Mouse (Mus musculus): ENCODE measurements around the gene Wdr38. TPM values are rescaled to one million over a fixed set of nuclear protein-coding genes. Genes with fewer than 3 reads are reported as not detected.

The Wdr38 gene
- polyA plus RNA-seq, 1 experiment from 2014 or later: 2.1 TPM

DNA sequence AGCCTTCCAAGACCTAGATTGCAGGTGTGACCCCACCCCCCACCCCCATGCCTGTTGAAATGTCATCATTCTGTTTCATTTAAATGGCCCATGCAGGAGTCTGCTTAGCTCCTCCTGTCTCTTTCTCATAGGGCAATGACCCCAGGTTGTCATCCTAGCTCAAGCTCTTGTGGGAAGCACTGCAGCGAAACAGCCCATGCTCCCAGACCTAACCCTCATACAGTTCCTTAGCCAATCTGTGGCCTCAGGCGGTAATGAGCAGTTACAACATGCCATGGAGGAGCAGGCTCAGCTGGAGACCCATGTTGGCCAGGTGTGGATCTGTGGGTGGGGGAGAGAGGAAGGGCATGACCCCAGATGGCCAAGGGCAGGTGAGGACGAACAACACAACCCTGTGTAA is 22.1 kb upstream of the Wdr38 start:
- no peaks in the 10 kb centered on the region for H3K27me3 ChIP-seq
- H3K4me1 ChIP-seq: no peaks in the 10 kb centered on the region
- H3K27ac ChIP-seq: no peak overlapping the region
- ATAC-seq (replicated peaks; ENCODE audit: low FRiP score): no peak
- H3K36me3 ChIP-seq: no peaks in the 10 kb centered on the region
- H3K9ac ChIP-seq: no peak overlapping the region
- H3K4me3 ChIP-seq (replicated peaks): no peak overlapping the region
- H3K9me3 ChIP-seq (replicated peaks): no peaks in the 10 kb centered on the region
- WGBS: 70% methylated on average over 3 of the region's 3 CpGs
- H3K4me2 ChIP-seq: no peak overlapping the region

DNA sequence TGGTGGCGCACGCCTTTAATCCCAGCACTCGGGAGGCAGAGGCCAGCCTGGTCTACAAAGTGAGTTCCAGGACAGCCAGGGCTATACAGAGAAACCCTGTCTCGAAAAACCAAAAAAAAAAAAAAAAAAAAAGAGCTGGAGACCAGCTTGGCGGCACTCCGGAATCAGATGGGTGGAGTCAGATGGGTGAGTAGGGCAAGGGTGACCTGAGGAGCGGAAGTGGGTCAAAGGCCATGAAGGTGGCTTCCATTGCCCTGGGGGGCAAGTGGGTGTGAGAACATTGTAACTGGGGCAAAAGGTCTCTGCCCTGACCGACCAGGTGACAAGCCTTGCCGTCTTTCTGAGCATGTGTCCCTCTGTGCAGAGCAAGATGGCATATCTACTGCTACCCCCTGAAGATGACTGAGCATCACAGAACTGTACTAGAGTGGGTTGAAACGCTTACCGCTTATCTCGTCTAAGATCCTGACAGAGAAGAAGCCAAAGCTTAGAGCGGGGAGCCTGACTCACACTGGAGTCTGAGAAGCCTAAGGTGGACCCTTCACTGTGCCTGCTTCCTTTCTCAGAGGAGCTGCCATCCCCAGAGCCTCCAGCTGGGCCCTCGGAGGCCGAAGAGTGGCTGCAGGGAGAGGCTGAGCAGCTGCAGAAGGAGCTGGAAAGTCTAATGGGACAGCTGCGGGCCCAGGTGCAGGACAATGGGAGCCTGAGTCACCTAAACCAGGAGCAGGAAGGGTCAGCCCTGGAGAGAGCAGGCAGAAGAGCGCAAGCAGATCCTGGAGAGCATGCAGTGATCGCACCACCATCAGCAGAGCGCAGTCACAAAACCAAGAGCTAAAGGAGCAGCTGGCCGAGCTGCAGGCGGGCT is 21.1 kb upstream of the Wdr38 start:
- H3K9me3 ChIP-seq (replicated peaks): no peaks in the 10 kb centered on the region
- no peaks in the 10 kb centered on the region for H3K36me3 ChIP-seq
- H3K4me2 ChIP-seq: no peak overlapping the region
- no peak overlapping the region for H3K27ac ChIP-seq
- no peaks in the 10 kb centered on the region for H3K27me3 ChIP-seq
- 81% methylated on average over 21 of the region's 21 CpGs for WGBS
- H3K4me3 ChIP-seq (replicated peaks): no peak overlapping the region
- H3K9ac ChIP-seq: no peak overlapping the region
- no peaks in the 10 kb centered on the region for H3K4me1 ChIP-seq
- no peak for ATAC-seq (replicated peaks; ENCODE audit: low FRiP score)

GRCm38 (mm10) chr2:38977837-38978236 is 19.4 kb upstream of the Wdr38 start:
- Histone ChIP-seq H3K4me2 (no peak overlapping the region), H3K4me1 (no peaks in the 10 kb centered on the region), H3K27ac (no peak overlapping the region), H3K36me3 (no peaks in the 10 kb centered on the region), H3K4me3 (replicated peaks) (no peak overlapping the region), H3K9me3 (replicated peaks) (no peaks in the 10 kb centered on the region), H3K27me3 (no peaks in the 10 kb centered on the region), H3K9ac (no peak overlapping the region)
- WGBS: 77% methylated on average over 4 of the region's 4 CpGs
- ATAC-seq (replicated peaks; ENCODE audit: low FRiP score): no peak

DNA sequence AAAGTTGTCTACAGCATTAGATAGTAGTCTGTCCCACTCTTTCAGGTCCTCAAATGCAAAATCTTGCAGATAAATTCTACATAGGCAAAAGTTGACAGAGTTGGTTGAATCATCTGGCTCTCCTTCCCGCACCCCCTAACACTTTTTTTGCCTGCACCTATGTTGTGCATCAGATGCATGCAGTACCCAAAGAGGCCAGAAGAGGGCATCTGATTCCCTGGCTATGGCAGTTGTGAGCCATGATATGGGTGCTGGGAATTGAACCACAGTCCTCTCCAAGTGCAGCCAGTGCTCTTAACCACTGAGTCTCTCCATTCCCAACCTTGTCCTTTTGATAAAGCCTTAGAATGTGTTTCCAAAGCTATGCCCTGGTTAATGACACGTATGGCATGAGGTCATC is 13.8 kb upstream of the Wdr38 start:
- H3K36me3 ChIP-seq: no peaks in the 10 kb centered on the region
- no peak for ATAC-seq (replicated peaks; ENCODE audit: low FRiP score)
- no peak overlapping the region for H3K9ac ChIP-seq
- no peak overlapping the region for H3K4me2 ChIP-seq
- no peak overlapping the region for H3K4me3 ChIP-seq (replicated peaks)
- no peaks in the 10 kb centered on the region for H3K4me1 ChIP-seq
- 93% methylated on average over 2 of the region's 2 CpGs for WGBS
- H3K9me3 ChIP-seq (replicated peaks): no peaks in the 10 kb centered on the region; the same call in 1 of the 2 replicates
- H3K27ac ChIP-seq: no peak overlapping the region
- H3K27me3 ChIP-seq: no peaks in the 10 kb centered on the region

DNA sequence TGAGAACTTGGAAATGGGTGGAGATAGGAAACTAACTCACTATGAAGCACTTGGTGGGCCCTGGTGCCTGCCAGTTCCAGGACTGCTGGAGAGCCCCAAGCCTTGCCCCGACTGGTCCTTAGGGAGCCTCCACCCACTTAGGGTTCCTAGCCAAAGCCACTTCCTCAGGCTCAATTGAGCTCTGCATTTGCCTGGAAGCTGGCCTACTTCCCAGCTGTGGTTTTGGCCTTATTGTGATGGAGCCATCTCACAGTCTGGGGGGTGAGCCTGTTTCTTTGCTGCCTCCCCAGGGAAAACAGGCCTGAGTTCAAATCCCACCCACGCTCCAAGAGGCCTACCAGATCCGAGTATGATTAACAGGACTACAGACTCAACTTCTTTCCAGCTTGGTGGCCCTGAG is 10.7 kb upstream of the Wdr38 start:
- Histone ChIP-seq H3K27me3 (no peaks in the 10 kb centered on the region), H3K9ac (no peak overlapping the region), H3K36me3 (no peaks in the 10 kb centered on the region), H3K4me2 (no peak overlapping the region), H3K27ac (no peak overlapping the region), H3K4me1 (0 out of 2 replicates have a peak, but pooled peaks cover 2% of the 10 kb centered on the region), H3K4me3 (replicated peaks) (no peak overlapping the region), H3K9me3 (replicated peaks) (no peaks in the 10 kb centered on the region; the same call in 1 of the 2 replicates)
- ATAC-seq (replicated peaks; ENCODE audit: low FRiP score): no peak
- 88% methylated on average over 3 of the region's 3 CpGs for WGBS

DNA sequence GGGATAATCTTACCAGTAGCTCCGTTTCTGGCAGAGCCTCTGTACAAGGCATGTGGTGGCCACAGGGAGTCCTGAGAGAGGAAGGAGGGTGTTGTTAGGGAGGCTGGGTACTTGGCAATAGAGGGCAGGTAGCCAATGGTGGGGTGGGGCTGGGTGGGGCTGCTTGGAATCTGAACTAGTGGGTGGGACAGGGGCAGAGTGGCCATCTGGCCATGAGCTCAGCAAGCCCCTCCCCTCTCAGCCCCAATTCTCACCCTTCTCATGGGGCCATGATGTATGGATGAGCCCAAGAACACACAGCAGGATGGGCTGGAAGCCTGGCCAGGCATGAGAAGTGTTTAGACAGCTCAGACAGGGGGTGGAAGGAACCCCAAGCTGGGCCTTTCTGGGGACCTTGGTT is 9.9 kb upstream of the Wdr38 start:
- no peak overlapping the region for H3K27ac ChIP-seq
- no peaks in the 10 kb centered on the region; the same call in 1 of the 2 replicates for H3K9me3 ChIP-seq (replicated peaks)
- H3K4me1 ChIP-seq: 0 out of 2 replicates have a peak, but pooled peaks cover 2% of the 10 kb centered on the region
- no peaks in the 10 kb centered on the region for H3K36me3 ChIP-seq
- 60% methylated on average over 1 of the region's 1 CpGs for WGBS
- no peak overlapping the region for H3K9ac ChIP-seq
- H3K27me3 ChIP-seq: no peaks in the 10 kb centered on the region
- no peak for ATAC-seq (replicated peaks; ENCODE audit: low FRiP score)
- no peak overlapping the region for H3K4me3 ChIP-seq (replicated peaks)
- no peak overlapping the region for H3K4me2 ChIP-seq

DNA sequence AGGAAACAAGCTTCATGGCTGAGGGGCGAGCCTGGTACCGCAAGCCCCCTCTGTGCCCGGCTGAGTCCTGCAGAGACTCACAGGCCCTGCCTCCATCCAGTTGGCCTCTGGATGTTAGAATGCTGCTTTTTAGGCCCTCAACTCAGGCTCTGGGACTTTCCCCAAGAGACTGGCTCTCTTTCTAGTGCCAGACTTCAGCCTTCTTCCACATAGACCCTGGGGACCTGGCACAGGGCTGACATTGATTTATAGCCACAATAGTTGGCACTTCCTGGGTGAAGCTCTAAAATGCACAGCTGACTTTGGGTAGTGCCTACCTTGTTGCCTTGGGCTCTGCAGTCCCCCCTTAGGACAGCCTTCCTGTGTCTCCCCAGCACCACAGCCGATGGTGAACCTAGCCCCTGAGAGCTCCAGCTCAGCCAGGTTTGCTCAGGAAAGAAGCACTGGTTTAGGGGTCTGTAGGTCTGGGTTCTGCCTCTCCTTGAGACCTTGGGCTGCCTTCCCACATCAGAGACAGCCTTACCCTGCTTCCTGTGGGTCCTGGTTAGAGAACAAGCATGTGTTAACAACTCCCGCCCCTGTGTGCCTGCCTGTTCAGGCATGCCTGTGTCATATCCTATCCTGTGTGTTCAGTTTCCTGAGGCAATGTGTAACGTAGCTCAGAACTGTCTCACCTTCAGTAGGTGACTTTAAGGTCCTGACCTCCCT is 9.3 kb upstream of the Wdr38 start:
- no peak overlapping the region for H3K27ac ChIP-seq
- no peaks in the 10 kb centered on the region; the same call in 1 of the 2 replicates for H3K9me3 ChIP-seq (replicated peaks)
- WGBS: 84% methylated on average over 6 of the region's 6 CpGs
- H3K4me2 ChIP-seq: no peak overlapping the region
- H3K36me3 ChIP-seq: no peaks in the 10 kb centered on the region
- no peaks in the 10 kb centered on the region for H3K27me3 ChIP-seq
- H3K4me1 ChIP-seq: 0 out of 2 replicates have a peak, but pooled peaks cover 2% of the 10 kb centered on the region
- H3K9ac ChIP-seq: no peak overlapping the region
- ATAC-seq (replicated peaks; ENCODE audit: low FRiP score): no peak
- no peak overlapping the region for H3K4me3 ChIP-seq (replicated peaks)

DNA sequence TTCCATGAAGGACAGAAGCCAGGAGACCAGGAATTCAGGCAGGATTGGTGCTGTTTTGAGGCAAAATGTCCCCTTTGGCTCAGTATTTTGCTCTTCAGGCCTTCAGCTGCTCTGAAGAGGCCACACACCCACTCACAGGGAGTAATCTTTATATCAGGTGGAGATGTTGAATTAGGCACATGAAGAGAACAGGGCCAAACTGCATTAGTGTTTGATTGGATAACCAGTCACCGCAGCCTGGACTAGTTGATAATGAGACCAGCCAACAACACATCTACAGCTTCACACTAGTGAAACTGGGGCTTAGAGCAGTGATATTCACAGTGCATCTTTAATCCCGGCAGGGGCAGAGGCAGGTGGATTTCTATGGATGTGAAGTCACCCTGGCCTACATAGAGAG is 8.3 kb upstream of the Wdr38 start:
- Histone ChIP-seq H3K27ac (no peak overlapping the region), H3K4me3 (replicated peaks) (no peak overlapping the region), H3K27me3 (no peaks in the 10 kb centered on the region), H3K4me1 (0 out of 2 replicates have a peak, but pooled peaks cover 2% of the 10 kb centered on the region), H3K36me3 (no peaks in the 10 kb centered on the region), H3K4me2 (no peak overlapping the region), H3K9ac (no peak overlapping the region), H3K9me3 (replicated peaks) (no peaks in the 10 kb centered on the region)
- no peak for ATAC-seq (replicated peaks; ENCODE audit: low FRiP score)
- 87% methylated on average over 2 of the region's 2 CpGs for WGBS

DNA sequence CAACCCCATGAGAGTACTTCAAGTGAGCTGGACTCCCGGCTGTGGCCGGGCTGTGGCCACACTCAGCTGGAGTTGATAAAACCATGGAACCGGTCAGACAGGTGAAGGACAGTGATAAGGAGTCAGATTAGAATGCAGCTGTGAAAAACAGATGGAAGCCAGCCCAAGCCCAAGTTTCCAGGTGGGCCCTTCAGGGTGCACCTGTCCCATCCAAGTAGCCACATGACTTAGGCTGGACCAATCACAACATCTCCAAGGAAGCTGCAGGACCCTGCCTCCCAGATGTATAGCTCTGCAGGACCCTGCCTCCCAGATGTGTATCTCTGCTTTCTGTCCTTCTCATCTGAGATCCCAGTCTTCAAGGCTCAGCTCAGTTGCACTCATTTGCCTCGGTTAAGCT is 5.3 kb upstream of the Wdr38 start:
- 69% methylated on average over 4 of the region's 4 CpGs for WGBS
- ATAC-seq (replicated peaks; ENCODE audit: low FRiP score): no peak
- Histone ChIP-seq H3K9me3 (replicated peaks) (no peaks in the 10 kb centered on the region), H3K4me2 (no peak overlapping the region), H3K4me1 (0 out of 2 replicates have a peak, but pooled peaks cover 2% of the 10 kb centered on the region), H3K27me3 (peaks cover 1% of the 10 kb centered on the region; the same call in 1 of the 2 replicates), H3K4me3 (replicated peaks) (no peak overlapping the region), H3K36me3 (no peaks in the 10 kb centered on the region), H3K9ac (no peak overlapping the region), H3K27ac (no peak overlapping the region)

DNA sequence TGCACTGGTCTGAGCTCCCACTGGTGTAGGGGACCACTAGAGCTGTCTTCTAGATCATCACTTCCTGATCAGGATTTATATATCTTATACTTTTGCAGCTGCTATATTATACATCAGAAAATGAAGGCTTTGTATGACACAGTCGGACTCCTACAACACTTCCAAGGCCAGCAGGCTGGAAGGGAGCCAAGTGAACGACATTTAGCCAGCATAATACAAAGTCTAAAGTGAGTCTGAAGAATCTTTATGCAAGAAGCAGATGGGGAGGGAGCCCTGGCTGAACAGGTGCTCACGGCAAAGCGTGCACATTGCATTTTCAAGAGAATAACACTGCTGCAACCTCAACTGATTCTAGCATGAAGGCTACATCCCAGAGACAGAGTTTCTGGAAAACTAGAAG is 4.8 kb upstream of the Wdr38 start:
- ATAC-seq (replicated peaks; ENCODE audit: low FRiP score): no peak

DNA sequence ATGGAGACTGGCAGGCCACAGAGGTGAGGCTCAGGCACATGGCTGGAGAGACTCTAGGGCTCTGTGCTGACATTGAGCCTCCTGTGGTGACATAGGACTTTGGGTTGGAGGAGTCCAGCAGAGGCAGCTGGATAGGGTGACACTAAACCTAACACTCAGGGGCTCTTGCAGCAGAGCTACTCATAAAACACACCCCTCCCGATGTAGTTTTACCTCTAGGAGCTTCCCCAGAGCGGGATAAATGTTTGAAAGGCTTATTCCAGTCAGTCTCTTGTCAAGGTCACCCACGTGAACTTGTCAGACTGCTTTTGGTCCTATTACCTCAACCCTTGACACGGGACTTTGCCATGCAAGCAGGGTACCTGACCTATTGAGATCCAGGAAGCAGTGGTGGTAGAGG is 2.1 kb downstream of the Wdr38 start:
- Histone ChIP-seq H3K27me3 (peaks cover 4% of the 10 kb centered on the region; the same call in 1 of the 2 replicates), H3K9ac (no peak overlapping the region)

More for the DNA sequence above, 4.8 kb upstream of the Wdr38 start:
- H3K36me3 ChIP-seq: no peaks in the 10 kb centered on the region
- WGBS: 58% methylated on average over 4 of the region's 4 CpGs
- no peak overlapping the region for H3K4me3 ChIP-seq (replicated peaks)
- H3K9ac ChIP-seq: no peak overlapping the region
- H3K27ac ChIP-seq: no peak overlapping the region
- peaks cover 4% of the 10 kb centered on the region; the same call in 1 of the 2 replicates for H3K4me1 ChIP-seq
- peaks cover 4% of the 10 kb centered on the region; the same call in 1 of the 2 replicates for H3K27me3 ChIP-seq
- H3K9me3 ChIP-seq (replicated peaks): no peaks in the 10 kb centered on the region
- no peak overlapping the region for H3K4me2 ChIP-seq

More for the DNA sequence above, 2.1 kb downstream of the Wdr38 start:
- Histone ChIP-seq H3K36me3 (peaks cover 44% of the 10 kb centered on the region), H3K27ac (0 out of 2 replicates have a peak overlapping the region, but pooled peaks have one; percentile 4), H3K4me3 (replicated peaks) (no peak overlapping the region), H3K4me2 (no peak overlapping the region), H3K4me1 (peaks cover 39% of the 10 kb centered on the region), H3K9me3 (replicated peaks) (no peaks in the 10 kb centered on the region)
- ATAC-seq (replicated peaks; ENCODE audit: low FRiP score): no peak
- WGBS: 49% methylated on average over 4 of the region's 4 CpGs
